Mouse (Mus musculus) adrenal gland, adult 2 months (tissue): ENCODE measurements around the gene Eif4e3. TPM values are rescaled to one million over a fixed set of nuclear protein-coding genes. Genes with fewer than 3 reads are reported as not detected.

Experiments
- polyA plus RNA-seq: library from polyadenylated mRNA; depleted of rRNA; stranded (reverse); fragments of >200 nt; gene quantifications from 2 replicates; pipeline ENCODE4 v1.2.3, GENCODE M21; 2012; rRNA removed
- total RNA-seq, 2 experiments: library from RNA; stranded (reverse); gene quantifications; 2 replicates each; pipeline ENCODE4 v1.2.3; 2021

The Eif4e3 gene
- total and polyA plus RNA-seq, 3 experiments: 5.4 to 32.6 (median 30.2) TPM

Other genes starting within 250 kb of the Eif4e3 start
- gene Foxp1, start 144.1 kb downstream of the Eif4e3 start, total RNA-seq: 10 to 100 TPM; 38.7 to 41.4 TPM
- gene Foxp1, start 144.1 kb downstream of the Eif4e3 start, polyA plus RNA-seq: 43.7 and 44.1 TPM in 2 replicates
- 1 to 10 TPM; 2.3 to 3.0 TPM for gene Gm20696, start within 50 bp of the Eif4e3 start, total RNA-seq
- gene Gm20696, start within 50 bp of the Eif4e3 start, polyA plus RNA-seq: 1.8 and 1.9 TPM in 2 replicates
- 1 to 10 TPM; 2.1 to 4.3 TPM for gene Gpr27, start 25.9 kb upstream of the Eif4e3 start, total RNA-seq
- 6.6 and 6.7 TPM in 2 replicates for gene Gpr27, start 25.9 kb upstream of the Eif4e3 start, polyA plus RNA-seq
- gene Prok2, start 59.6 kb upstream of the Eif4e3 start, total RNA-seq: not detected
- gene Prok2, start 59.6 kb upstream of the Eif4e3 start, polyA plus RNA-seq: not detected in 2 replicates